Mouse (Mus musculus) brain, embryonic 18.5 days (tissue): ENCODE measurements around the gene Eif3d.
"Not testable (repeated sequence)": the region's sequence is repeated elsewhere in the genome, so short reads cannot be mapped to it uniquely, and the experiment has no call there.

Source experiments
- DNase-seq: peaks from one replicate; pipeline ENCODE4 v3.0.0-alpha.2; 2012; ENCODE audit warnings: low read depth, low spot score

Eif3d gene

GRCm38 (mm10) chr15:77970470-77971292, at the start of gene Eif3d:
Gene Eif3d (minus strand): TSS chr15:77970813.
- peak; percentile 89 for DNase-seq

- DNase-seq: no peak
These were observed 43.4 kb upstream of the Eif3d start for GRCm38 (mm10) chr15:78014046-78014445.

- DNase-seq: not testable (repeated sequence)
These were observed 37.6 kb upstream of the Eif3d start for GRCm38 (mm10) chr15:78008206-78008605.

- no peak for DNase-seq
These were observed 33.3 kb upstream of the Eif3d start for GRCm38 (mm10) chr15:78003929-78004328.

- DNase-seq: no peak
These were observed 30.8 kb upstream of the Eif3d start for GRCm38 (mm10) chr15:78001400-78001799.

- DNase-seq: no peak
These were observed 17.9 kb upstream of the Eif3d start for GRCm38 (mm10) chr15:77988541-77988940.

- DNase-seq: no peak
These were observed 12.8 kb upstream of the Eif3d start for GRCm38 (mm10) chr15:77983391-77983790.

- peak; percentile 18 for DNase-seq
These were observed 11.8 kb upstream of the Eif3d start for GRCm38 (mm10) chr15:77982195-77982939.

- DNase-seq: no peak
These were observed 10.6 kb upstream of the Eif3d start for GRCm38 (mm10) chr15:77981181-77981680.

GRCm38 (mm10) chr15:77979427-77979865, 8.8 kb upstream of the Eif3d start:
- DNase-seq: no peak

GRCm38 (mm10) chr15:77977663-77978062, 7.0 kb upstream of the Eif3d start:
- DNase-seq: no peak

- DNase-seq: no peak
These were observed 3.7 kb upstream of the Eif3d start for GRCm38 (mm10) chr15:77974165-77974841.

- no peak for DNase-seq
These were observed 608 bp downstream of the Eif3d start for GRCm38 (mm10) chr15:77969940-77970469.

GRCm38 (mm10) chr15:77965117-77965528, 5.5 kb downstream of the Eif3d start:
- DNase-seq: no peak

GRCm38 (mm10) chr15:77962447-77962846, 8.2 kb downstream of the Eif3d start:
- no peak for DNase-seq

- no peak for DNase-seq
These were observed 9.9 kb downstream of the Eif3d start for GRCm38 (mm10) chr15:77960693-77961092.

GRCm38 (mm10) chr15:77958071-77958470, 12.5 kb downstream of the Eif3d start:
- DNase-seq: no peak

GRCm38 (mm10) chr15:77957625-77958024, 13.0 kb downstream of the Eif3d start:
- no peak for DNase-seq

GRCm38 (mm10) chr15:77956404-77956901, 14.2 kb downstream of the Eif3d start, which contains the start of gene Foxred2:
Gene Foxred2 (minus strand): TSS chr15:77956722.
- DNase-seq: peak; percentile 78

GRCm38 (mm10) chr15:77955440-77956403, 14.9 kb downstream of the Eif3d start:
- no peak for DNase-seq
